Mouse (Mus musculus) urinary bladder, adult 2 months (tissue): ENCODE data around the gene Tox2. TPM values are rescaled to one million over a fixed set of nuclear protein-coding genes. Genes with fewer than 3 reads are reported as not detected.

ENCODE experiments used
- DNase-seq: peaks from one replicate; pipeline ENCODE4 v3.0.0; 2022; ENCODE audit warnings: low spot score
- polyA plus RNA-seq: library from polyadenylated mRNA; depleted of rRNA; stranded (reverse); fragments of >200 nt; gene quantifications from 2 replicates; pipeline ENCODE4 v1.2.3, GENCODE M21; 2012

Gene Tox2
- polyA plus RNA-seq, 1 experiment: 4.5 TPM

- DNase-seq: no peak
Measured at GRCm38 (mm10) chr2:163254228-163254627, 51.3 kb downstream of the Tox2 start.

GRCm38 (mm10) chr2:163256765-163257164 is 53.8 kb downstream of the Tox2 start:
- DNase-seq: no peak

DNA sequence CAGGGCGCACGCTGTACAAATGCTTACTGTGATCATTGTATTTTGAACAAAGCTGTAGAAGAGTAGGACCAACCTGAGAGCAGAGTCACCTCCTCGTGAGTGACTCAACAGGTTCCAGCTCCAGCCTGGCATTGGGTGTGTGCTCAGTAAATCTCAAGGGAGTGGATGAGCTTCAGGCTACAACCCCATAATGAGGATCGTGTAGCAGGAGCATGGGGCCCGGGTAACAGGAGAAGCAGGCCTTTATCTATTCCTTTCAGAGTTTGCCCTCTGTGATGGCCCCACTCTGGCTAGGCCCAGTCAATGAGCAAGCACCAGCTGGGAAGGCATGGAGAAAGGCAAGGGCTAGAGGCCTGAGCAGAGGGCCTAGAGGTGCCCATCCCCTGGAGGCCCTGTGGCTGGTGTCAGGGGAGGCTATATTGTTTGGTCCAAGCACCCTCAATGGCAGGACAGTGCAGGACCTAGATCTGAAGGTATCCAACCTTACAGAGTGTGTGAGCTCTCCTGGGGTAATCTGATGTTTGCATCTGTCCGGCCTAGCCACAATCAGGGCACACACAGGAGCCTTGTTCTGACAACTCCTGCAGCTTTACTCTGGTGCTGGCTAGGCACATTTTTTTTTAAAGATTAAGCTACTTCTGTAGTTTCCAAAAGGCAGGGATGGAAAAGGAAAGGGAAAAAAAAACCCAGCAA is 58.6 kb downstream of the Tox2 start:
- no peak for DNase-seq

DNA sequence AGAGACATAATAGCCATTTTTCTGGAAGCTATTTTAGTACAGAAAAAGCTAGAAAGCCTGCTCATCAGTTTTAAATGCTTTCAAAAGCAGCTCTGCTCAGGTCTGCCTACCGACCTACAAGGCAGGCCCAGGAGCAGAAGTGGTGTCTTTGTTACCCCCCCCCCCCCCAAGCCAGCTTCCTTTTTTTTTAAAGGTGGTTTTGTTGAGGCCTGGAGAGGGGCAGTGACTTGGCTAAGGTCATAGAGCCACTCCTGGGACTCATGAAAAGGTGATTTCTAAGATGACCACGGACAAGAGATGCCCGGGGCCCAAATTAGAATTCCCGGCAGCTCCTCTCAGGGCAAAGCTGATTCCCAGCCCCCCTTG is 59.1 kb downstream of the Tox2 start:
- no peak for DNase-seq

DNA sequence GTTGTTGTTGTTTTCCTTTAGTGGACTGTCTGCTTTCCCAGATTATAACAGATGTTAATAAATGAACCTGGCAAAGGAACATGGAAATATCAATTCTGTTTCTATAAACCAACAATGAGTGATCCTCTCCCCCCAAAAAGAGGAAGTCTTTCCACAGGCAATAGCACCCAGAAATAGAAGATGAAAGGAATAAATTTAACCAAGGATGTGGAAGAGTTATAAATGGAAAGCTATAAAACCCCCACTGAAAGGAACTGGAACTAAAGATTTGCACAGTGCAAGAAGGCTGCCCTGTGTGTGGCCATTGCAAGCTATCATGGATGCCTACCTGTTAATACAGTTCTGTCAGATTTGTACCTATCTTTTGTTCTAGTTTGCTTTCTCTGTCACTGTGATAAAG is 64.2 kb downstream of the Tox2 start:
- no peak for DNase-seq

- DNase-seq: no peak
Measured at GRCm38 (mm10) chr2:163271581-163272492, 68.9 kb downstream of the Tox2 start.

DNA sequence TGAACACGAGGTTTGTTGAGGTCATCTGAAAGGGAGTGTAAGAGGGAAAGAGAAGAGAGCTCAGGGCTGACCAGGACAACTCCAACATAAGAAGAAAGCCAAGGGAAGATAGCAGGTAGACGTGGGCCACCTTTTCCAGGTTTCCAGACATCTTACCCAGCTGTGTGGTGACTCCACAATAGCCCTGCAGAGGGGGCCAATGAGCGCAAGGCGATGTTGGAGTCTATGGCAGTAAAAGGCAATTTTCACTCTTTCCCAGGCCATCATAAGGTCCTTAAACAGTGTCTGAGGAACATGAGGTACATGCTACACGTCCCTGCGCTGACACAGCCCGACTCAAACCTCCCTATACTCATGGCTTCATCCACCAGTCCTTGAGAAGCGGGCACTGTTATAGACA is 70.9 kb downstream of the Tox2 start:
- no peak for DNase-seq

DNA sequence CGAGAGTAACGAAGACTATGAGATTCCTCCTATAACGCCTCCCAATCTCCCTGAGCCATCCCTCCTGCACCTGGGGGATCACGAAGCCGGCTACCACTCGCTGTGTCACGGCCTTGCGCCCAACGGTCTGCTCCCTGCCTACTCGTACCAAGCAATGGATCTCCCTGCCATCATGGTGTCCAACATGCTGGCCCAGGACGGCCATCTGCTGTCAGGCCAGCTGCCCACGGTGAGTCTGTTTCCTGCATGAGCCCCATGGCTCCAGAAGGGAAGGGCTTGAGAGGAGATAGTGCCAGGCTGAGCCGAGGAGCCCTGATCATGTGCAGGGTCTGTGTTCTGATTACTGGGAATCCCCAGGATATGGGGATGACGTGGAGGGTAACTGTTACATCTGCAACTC is 73.1 kb downstream of the Tox2 start:
- DNase-seq: no peak

GRCm38 (mm10) chr2:163277979-163278378 is 75.1 kb downstream of the Tox2 start:
- DNase-seq: no peak

GRCm38 (mm10) chr2:163280636-163281322 is 77.9 kb downstream of the Tox2 start:
- no peak for DNase-seq

DNA sequence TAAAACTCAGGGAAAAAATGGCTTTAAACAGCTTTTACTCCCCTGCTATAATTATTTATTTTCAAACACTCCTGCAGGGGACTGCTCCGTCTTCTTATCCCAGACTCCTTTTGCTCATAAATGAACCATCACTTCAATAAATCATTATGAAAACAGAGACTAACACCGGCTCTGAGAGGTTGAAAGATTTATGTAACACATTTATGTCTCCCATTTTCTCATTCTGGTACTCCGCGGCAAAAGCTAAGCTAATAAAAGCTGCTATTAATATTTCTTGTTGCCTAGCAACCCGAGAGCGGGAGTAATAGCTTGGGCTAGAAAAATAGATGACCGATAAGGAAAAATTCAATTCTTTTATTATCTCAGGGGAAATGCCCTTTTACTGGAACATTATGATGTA is 81.9 kb downstream of the Tox2 start:
- no peak for DNase-seq

- no peak for DNase-seq
Measured at GRCm38 (mm10) chr2:163285335-163285734, 82.4 kb downstream of the Tox2 start.

GRCm38 (mm10) chr2:163285762-163286161 is 82.8 kb downstream of the Tox2 start:
- DNase-seq: no peak

DNA sequence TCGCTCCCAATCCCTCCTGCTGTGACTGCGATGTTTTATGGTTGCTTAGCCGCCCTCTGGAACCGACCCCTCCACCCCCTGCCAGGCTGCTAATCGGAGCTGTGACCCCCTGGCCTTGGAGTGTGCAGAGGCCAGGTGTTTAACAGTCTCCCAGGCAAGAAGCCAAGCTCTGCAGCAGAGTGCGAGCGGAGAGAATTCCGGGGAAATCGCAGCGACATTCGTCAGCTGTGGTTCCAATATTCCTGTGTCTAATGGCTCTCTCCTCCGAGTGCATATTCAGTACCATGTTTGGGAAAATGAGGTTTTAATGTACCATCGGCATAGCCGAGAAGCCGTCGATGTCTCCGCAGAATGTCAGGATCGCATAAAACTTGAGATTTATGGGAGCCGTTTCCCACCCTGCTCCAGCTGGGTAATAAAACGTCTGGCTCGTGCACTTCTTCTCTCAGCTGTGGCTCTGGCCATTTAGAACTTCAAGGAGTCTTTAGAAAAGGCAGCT is 86.0 kb downstream of the Tox2 start:
- no peak for DNase-seq

DNA sequence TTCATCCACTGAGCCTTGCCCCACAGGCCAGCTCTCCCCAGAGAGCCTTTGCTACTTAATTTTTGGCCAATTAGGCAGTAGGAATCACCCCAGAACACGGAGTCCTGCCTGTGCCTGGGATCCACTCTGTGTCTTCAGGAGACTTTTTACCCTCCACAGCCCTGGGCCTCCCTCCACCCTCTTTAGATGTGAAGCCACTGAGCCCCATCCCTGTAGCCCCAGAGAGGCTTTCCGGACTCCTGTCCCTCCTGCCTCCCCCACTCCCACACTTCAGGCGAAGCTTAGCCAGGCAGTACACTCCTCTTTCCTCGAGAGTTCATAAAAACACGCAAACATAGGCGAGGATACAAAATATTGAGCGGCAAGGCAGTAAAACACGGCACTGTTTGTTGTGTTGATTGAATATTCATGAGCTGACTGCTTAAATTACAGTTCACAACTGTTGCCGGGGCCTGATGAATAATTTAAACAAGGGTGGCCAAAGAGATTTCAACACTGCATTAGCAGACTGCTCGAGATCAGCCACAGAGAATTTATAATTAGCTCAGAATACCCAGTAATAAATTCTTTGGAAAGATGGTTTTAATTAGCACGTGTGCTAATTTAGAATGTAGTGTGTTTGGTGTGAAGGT is 94.2 kb downstream of the Tox2 start:
- no peak for DNase-seq

DNA sequence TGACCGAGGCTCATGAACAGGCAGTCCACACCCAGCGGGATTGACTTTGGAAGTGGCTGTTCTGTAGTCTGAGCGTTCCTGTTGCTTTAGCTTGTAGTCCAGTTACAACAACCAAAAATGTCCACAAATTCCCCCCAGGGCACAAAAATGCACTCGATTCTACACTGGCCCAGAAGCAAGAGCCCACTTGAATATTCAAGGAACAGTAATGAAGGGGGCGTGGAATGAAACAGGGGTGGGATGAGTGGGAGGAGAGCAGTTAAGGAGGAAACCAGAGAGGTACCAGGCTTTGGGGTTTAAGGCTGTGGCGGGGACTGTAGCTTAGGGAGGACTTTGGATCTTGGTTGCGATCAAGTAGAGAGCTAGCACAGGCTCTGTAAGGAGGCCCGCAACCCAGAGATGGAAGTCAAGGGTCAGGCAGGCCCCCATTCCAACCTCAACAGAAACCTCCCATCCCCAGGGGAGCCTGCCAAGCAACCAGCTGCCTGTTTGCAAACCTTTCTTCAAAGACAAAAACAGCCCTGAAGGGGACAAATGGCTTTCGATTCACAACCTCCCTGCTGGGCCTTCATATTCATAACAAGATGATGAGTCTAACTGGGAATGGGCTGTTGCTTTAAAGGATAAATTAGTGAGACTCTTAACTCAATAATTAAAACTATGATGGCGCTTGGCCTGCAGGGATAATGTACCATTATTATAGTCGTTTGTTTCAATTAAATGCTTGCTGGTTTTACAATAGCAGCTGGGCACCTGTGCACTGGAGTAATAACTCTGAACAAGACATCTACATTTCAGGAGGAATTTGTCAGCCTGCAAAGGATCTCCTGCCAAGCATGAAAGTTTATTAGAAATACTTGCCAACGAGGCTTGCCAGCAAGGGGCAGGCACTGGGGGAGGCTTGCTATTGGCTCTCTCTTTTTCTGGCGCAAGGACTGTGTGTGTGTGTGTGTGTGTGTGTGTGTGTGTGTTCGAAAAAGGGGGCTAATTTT is 97.4 kb downstream of the Tox2 start:
- DNase-seq: no peak

DNA sequence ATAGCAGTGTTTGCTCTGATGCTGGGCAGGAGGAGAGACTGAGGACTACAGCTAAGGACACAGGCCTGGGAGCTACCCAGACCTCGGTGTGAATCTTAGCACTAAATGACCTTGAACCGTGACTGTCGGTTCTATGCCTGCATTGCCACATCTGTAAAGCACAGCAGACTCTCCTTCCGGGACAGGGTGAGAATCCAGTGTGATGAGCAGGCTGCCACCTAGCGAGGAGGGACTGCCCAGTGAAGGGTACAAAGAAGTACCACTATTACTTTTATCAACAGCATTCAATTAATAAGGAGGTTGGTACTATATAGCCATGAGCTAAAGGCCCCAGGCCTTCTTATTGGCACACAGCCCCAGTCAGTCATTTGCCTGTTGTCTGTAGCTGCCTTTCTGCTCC is 98.7 kb downstream of the Tox2 start:
- DNase-seq: no peak

- no peak for DNase-seq
Measured at GRCm38 (mm10) chr2:163303037-163303436, 100.1 kb downstream of the Tox2 start.

DNA sequence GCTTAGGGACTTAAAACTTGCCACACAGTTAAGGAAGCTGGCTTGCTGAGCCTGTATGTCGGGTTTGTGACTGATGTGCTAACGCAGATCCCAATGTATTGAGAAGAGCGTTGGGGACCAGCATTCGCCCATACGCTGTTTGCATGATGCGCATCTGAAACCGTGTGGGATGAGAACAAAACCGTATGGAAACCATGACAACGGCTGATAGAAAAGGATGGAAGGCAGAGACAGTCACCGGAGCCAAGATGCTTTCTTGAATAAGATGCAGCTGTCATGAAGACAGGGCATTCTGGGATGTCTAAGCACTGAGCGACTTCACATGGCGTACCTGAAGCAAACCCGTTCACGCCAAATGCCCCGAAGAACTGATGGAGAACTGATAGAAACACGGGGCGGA is 106.5 kb downstream of the Tox2 start:
- no peak for DNase-seq

- no peak for DNase-seq
Measured at GRCm38 (mm10) chr2:163310163-163310688, 107.3 kb downstream of the Tox2 start.
